Mouse (Mus musculus) ES-Bruce4 (cell line): ENCODE measurements around the gene Mta2. TPM values are rescaled to one million over a fixed set of nuclear protein-coding genes. Genes with fewer than 3 reads are reported as not detected.

ENCODE experiments used
- H3K27ac ChIP-seq: 2 replicates; pipeline ENCODE4 v1.5.1; 2012; ENCODE audit warnings: low read length, inconsistent platforms; ENCODE audit not compliant: insufficient read depth
- H3K27me3 ChIP-seq: 2 replicates; pipeline ENCODE4 v1.6.1; 2012; ENCODE audit warnings: mild to moderate bottlenecking, low read length, inconsistent platforms; ENCODE audit not compliant: control insufficient read depth, poor library complexity, insufficient read depth, severe bottlenecking
- H3K36me3 ChIP-seq: 2 replicates; pipeline ENCODE4 v1.6.1; 2012; ENCODE audit warnings: inconsistent platforms, mild to moderate bottlenecking, low read length, moderate library complexity; ENCODE audit not compliant: control insufficient read depth, poor library complexity, insufficient read depth, severe bottlenecking
- H3K4me1 ChIP-seq: one replicate; pipeline ENCODE4 v1.8.1; 2011; ENCODE audit warnings: low read length; ENCODE audit not compliant: control insufficient read depth, insufficient read depth
- H3K4me3 ChIP-seq: 2 replicates; pipeline ENCODE4 v1.5.1; 2011; ENCODE audit warnings: low read depth, mild to moderate bottlenecking, low read length
- H3K9ac ChIP-seq: 2 replicates; pipeline ENCODE4 v1.6.1; 2012; ENCODE audit warnings: low read depth, mild to moderate bottlenecking, inconsistent platforms; ENCODE audit not compliant: poor library complexity, severe bottlenecking
- H3K9me3 ChIP-seq: replicated peaks from 2 replicates; pipeline ENCODE4 v1.6.1; 2012; ENCODE audit warnings: mild to moderate bottlenecking, low read length, inconsistent platforms; ENCODE audit not compliant: control insufficient read depth, poor library complexity, insufficient read depth, severe bottlenecking
- CTCF ChIP-seq: IDR thresholded peaks from one replicate; pipeline ENCODE4 v1.8.1; 2011; ENCODE audit warnings: low read depth, low read length
- EP300 ChIP-seq: IDR thresholded peaks from 2 replicates; pipeline ENCODE4 v1.6.1; 2011; ENCODE audit warnings: low read depth, low read length; ENCODE audit not compliant: insufficient read depth
- POLR2A ChIP-seq: IDR thresholded peaks from one replicate; pipeline ENCODE4 v1.8.1; 2011; ENCODE audit warnings: low read length; ENCODE audit not compliant: insufficient read depth
- polyA plus RNA-seq: library from polyadenylated mRNA; stranded (reverse); fragments of >200 nt; gene quantifications from 2 replicates; pipeline ENCODE4 v1.2.4, GENCODE M21; 2011; ENCODE audit warnings: low read depth; ENCODE audit not compliant: missing spikeins, insufficient read depth, insufficient read length

The Mta2 gene
- polyA plus RNA-seq, 1 experiment, result 108 TPM

DNA sequence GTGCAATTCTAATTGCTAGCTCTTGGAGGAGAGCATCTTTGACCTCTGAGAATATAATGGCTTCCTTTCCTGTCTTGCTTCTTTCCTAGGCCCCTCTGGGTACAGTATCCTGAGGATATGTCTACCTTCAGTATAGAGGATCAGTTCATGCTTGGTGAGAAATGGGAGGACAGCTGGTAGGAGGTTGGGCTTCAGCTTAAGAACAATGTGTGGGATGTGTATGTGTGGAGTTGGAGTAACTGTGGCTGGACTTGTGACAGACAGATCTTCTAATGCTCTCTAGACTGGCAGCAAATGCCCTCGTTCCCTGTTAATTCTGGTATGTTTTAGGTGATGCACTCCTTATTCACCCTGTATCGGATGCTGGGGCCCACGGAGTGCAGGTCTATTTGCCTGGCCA is 27.5 kb upstream of the Mta2 start:
- Histone ChIP-seq H3K4me1 (no peaks in the 10 kb centered on the region), H3K4me3 (no peak overlapping the region), H3K27ac (no peak overlapping the region), H3K9me3 (no peaks in the 10 kb centered on the region), H3K27me3 (no peaks in the 10 kb centered on the region), H3K9ac (no peak overlapping the region), H3K36me3 (peaks cover 69% of the 10 kb centered on the region)
- TF ChIP-seq CTCF, result no peak
- TF ChIP-seq EP300, result no peak
- TF ChIP-seq POLR2A, result no peak

DNA sequence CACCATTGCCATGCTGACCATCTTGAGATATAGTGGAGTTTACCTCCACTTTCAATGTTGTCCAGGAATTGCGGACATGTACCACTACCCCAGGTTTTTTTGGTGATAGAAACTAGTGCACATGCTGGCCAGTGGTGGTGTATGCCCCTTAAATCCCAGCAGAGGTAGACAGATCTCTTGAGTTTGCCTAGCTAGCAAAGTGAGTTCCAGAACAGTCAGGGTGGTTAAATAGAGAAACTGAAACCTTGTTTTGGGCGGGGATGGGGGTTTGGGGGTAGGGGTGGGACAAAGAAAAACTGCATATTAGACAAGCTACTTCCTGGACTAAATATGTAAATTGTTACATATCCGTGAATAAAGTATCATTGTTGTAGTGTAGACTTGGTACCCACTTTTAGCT is 22.7 kb upstream of the Mta2 start:
- Histone ChIP-seq H3K9ac (peak overlapping the region; percentile 65), H3K27me3 (no peaks in the 10 kb centered on the region), H3K4me1 (peaks cover 2% of the 10 kb centered on the region), H3K4me3 (no peak overlapping the region), H3K9me3 (no peaks in the 10 kb centered on the region), H3K36me3 (peaks cover 29% of the 10 kb centered on the region), H3K27ac (peak overlapping the region; percentile 77; the same call in 1 of the 2 replicates)
- no peak for TF ChIP-seq POLR2A
- no peak for TF ChIP-seq CTCF
- no peak for TF ChIP-seq EP300

- Histone ChIP-seq H3K4me1 (peaks cover 2% of the 10 kb centered on the region), H3K27ac (peak overlapping the region; percentile 77), H3K36me3 (peaks cover 22% of the 10 kb centered on the region), H3K9me3 (no peaks in the 10 kb centered on the region), H3K27me3 (no peaks in the 10 kb centered on the region), H3K4me3 (0 out of 2 replicates have a peak overlapping the region, but pooled peaks have one; percentile 30), H3K9ac (peak overlapping the region; percentile 65)
- TF ChIP-seq CTCF (no peak), EP300 (no peak), POLR2A (no peak)
These were observed 22.0 kb upstream of the Mta2 start for GRCm38 (mm10) chr19:8919684-8920072.

DNA sequence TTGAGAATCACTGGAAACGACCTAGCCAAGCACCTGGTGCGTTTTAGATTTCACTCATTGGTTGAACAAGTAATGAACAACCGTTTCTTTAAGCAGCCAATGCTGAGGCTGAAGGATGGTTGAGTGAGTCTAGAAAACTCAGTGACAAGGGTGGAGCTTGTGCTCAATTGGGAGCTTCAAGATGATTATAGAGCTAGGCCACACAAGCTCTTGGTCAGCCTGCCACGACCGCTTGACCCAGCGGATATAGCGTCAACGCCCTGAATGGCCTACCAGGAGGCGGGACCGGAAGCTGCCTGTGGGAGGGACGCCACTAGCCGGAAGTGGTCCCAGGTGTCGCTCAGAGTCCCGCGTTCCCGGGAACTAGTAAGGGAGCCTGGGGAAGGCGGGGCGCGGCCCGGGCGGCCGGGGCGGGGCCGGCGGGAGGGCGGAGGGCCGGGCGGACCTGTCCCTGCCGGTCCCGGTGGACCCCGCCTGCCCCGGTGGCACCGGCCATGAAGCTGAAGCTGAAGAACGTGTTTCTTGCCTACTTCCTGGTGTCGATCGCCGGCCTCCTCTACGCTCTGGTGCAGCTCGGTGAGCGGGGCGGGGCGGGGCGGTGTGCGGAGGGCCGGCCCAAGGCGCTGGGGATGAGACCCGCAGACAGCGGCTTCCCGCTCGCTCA is 21.5 kb upstream of the Mta2 start, which contains the start of gene B3gat3:
TSS of gene B3gat3 (plus strand) at position 302 of the 664 bp plus-strand sequence.
- Histone ChIP-seq H3K9me3 (no peaks in the 10 kb centered on the region), H3K36me3 (peaks cover 17% of the 10 kb centered on the region), H3K27me3 (no peaks in the 10 kb centered on the region), H3K4me3 (peak within 1 kb of the TSS; percentile 78), H3K4me1 (peaks cover 2% of the 10 kb centered on the region), H3K27ac (peak within 1 kb of the TSS; percentile 77), H3K9ac (peak within 1 kb of the TSS; percentile 65)
- peak; percentile 80 for TF ChIP-seq POLR2A
- 0 out of 2 replicates have a peak, but pooled peaks have one; percentile 15 for TF ChIP-seq EP300
- no peak for TF ChIP-seq CTCF

GRCm38 (mm10) chr19:8920836-8921291 is 20.8 kb upstream of the Mta2 start:
- no peak for TF ChIP-seq CTCF
- no peak for TF ChIP-seq EP300
- TF ChIP-seq POLR2A, result no peak
- Histone ChIP-seq H3K9me3 (no peaks in the 10 kb centered on the region), H3K9ac (peak overlapping the region; percentile 65), H3K4me1 (peaks cover 2% of the 10 kb centered on the region), H3K36me3 (peaks cover 10% of the 10 kb centered on the region), H3K27me3 (no peaks in the 10 kb centered on the region), H3K4me3 (peak overlapping the region; percentile 78), H3K27ac (no peak overlapping the region)

DNA sequence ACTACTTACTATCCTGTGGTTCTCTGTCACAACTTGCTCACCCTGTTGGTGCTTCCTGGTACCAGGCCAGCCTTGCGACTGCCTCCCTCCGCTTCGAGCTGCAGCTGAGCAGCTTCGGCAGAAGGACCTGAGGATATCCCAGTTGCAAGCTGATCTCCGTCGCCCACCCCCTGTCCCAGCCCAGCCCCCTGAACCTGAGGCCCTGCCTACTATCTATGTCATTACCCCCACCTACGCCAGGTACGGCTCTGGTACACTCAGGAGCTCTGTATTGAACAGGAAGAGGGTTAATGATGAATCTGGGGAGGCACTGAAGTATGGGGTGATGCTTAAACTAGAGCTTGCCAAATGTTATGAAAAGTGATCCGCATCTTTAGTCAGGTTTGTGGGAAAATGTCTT is 19.9 kb upstream of the Mta2 start:
- Histone ChIP-seq H3K27ac (no peak overlapping the region), H3K9me3 (no peaks in the 10 kb centered on the region), H3K9ac (no peak overlapping the region), H3K27me3 (no peaks in the 10 kb centered on the region), H3K4me1 (peaks cover 2% of the 10 kb centered on the region), H3K36me3 (peaks cover 4% of the 10 kb centered on the region; the same call in 1 of the 2 replicates), H3K4me3 (no peak overlapping the region)
- TF ChIP-seq CTCF, result no peak
- no peak for TF ChIP-seq POLR2A
- TF ChIP-seq EP300, result no peak
